Mouse (Mus musculus) myocyte (in vitro differentiated cells): ENCODE measurements around the gene Ppp2r2c. TPM values are rescaled to one million over a fixed set of nuclear protein-coding genes. Genes with fewer than 3 reads are reported as not detected.

Experiments
- H3K27me3 ChIP-seq: one replicate; pipeline ENCODE4 v1.6.1; 2011; ENCODE audit not compliant: control insufficient read depth, insufficient read depth, insufficient read length
- H3K36me3 ChIP-seq: one replicate; pipeline ENCODE4 v1.6.1; 2011; ENCODE audit not compliant: control insufficient read depth, insufficient read depth
- H3K4me2 ChIP-seq: one replicate; pipeline ENCODE4 v1.6.1; 2011; ENCODE audit warnings: low read depth, control low read depth
- H3K4me3 ChIP-seq: one replicate; pipeline ENCODE4 v1.5.1; 2011; ENCODE audit warnings: mild to moderate bottlenecking, control low read depth, moderate library complexity
- H3K79me2 ChIP-seq: one replicate; pipeline ENCODE4 v1.6.1; 2011; ENCODE audit not compliant: control insufficient read depth, insufficient read depth
- H3ac ChIP-seq: one replicate; pipeline ENCODE4 v1.6.1; 2011; ENCODE audit not compliant: control insufficient read depth, insufficient read length
- CEBPB ChIP-seq: IDR thresholded peaks from 2 replicates; pipeline ENCODE4 v1.6.1; 2011; ENCODE audit warnings: mild to moderate bottlenecking, moderate library complexity; ENCODE audit not compliant: poor library complexity, insufficient read depth, severe bottlenecking
- E2F4 ChIP-seq: IDR thresholded peaks from one replicate; pipeline ENCODE4 v1.6.1; 2011; ENCODE audit warnings: mild to moderate bottlenecking, control low read depth, moderate library complexity; ENCODE audit not compliant: insufficient read depth
- MAX ChIP-seq: IDR thresholded peaks from one replicate; pipeline ENCODE4 v1.6.1; 2011; ENCODE audit warnings: low read depth, mild to moderate bottlenecking, control low read depth
- MYOD1 ChIP-seq, 3 experiments: IDR thresholded peaks; one replicate each; pipeline ENCODE4 v1.6.1; 2011; ENCODE audit warnings: control low read depth in 2 of 3, low read depth in 2 of 3, mild to moderate bottlenecking in 2 of 3, moderate library complexity in 1 of 3; ENCODE audit not compliant: insufficient read length in 2 of 3, control insufficient read depth in 1 of 3
- MYOG ChIP-seq, 3 experiments: IDR thresholded peaks; one replicate each; pipeline ENCODE4 v1.6.1; 2011; ENCODE audit warnings: control low read depth in 2 of 3, low read depth in 2 of 3, mild to moderate bottlenecking in 2 of 3; ENCODE audit not compliant: insufficient read length in 2 of 3, control insufficient read depth in 1 of 3, insufficient read depth in 1 of 3
- POLR2A ChIP-seq: IDR thresholded peaks from one replicate; pipeline ENCODE4 v1.6.1; 2011; ENCODE audit warnings: low read depth, mild to moderate bottlenecking, control low read depth, moderate library complexity; ENCODE audit not compliant: insufficient read length
- POLR2AphosphoS2 ChIP-seq: IDR thresholded peaks from one replicate; pipeline ENCODE4 v1.6.1; 2011; ENCODE audit warnings: low read depth, control low read depth; ENCODE audit not compliant: insufficient read length
- REST ChIP-seq: IDR thresholded peaks from one replicate; pipeline ENCODE4 v1.6.1; 2011; ENCODE audit warnings: mild to moderate bottlenecking, control low read depth, moderate library complexity; ENCODE audit not compliant: insufficient read depth, insufficient read length
- SRF ChIP-seq: IDR thresholded peaks from one replicate; pipeline ENCODE4 v1.6.1; 2011; ENCODE audit warnings: low read depth; ENCODE audit not compliant: control insufficient read depth, insufficient read length
- TCF12 ChIP-seq: IDR thresholded peaks from one replicate; pipeline ENCODE4 v1.6.1; 2011; ENCODE audit warnings: mild to moderate bottlenecking, control low read depth; ENCODE audit not compliant: poor library complexity, insufficient read depth, severe bottlenecking
- TCF3 ChIP-seq: IDR thresholded peaks from one replicate; pipeline ENCODE4 v1.6.1; 2011; ENCODE audit warnings: low read depth, control low read depth; ENCODE audit not compliant: insufficient read length
- USF1 ChIP-seq: IDR thresholded peaks from one replicate; pipeline ENCODE4 v1.6.1; 2011; ENCODE audit warnings: low read depth, mild to moderate bottlenecking, control low read depth, moderate library complexity
- polyA plus RNA-seq: library from polyadenylated mRNA; unstranded; fragments of >200 nt; fragmentation: generic; extraction: Trizol; gene quantifications from one replicate; pipeline ENCODE4 v1.2.1, GENCODE M21; 2012; ENCODE audit warnings: missing spikeins

Ppp2r2c gene
- polyA plus RNA-seq, 1 experiment, result 0.01 TPM

GRCm38 (mm10) chr5:36888501-36888900 is 20.2 kb downstream of the Ppp2r2c start:
- no peak overlapping the region for H3K4me3 ChIP-seq
- H3K27me3 ChIP-seq, result peaks cover 69% of the 10 kb centered on the region
- H3ac ChIP-seq, result no peak overlapping the region
- no peak for TF ChIP-seq CEBPB
- no peak for TF ChIP-seq MYOG (IDR thresholded peaks at IDR 0.05; ENCODE audit: control insufficient read depth in 1 of 3, insufficient read depth in 1 of 3, insufficient read length in 2 of 3, low read depth in 2 of 3)
- no peak for TF ChIP-seq SRF
- no peak for TF ChIP-seq E2F4
- no peak for TF ChIP-seq POLR2A
- TF ChIP-seq MAX, result no peak
- no peak for TF ChIP-seq REST
- no peak for TF ChIP-seq POLR2AphosphoS2
- TF ChIP-seq USF1, result no peak
- TF ChIP-seq TCF3, result no peak
- no peak for TF ChIP-seq MYOD1 (IDR thresholded peaks at IDR 0.05; ENCODE audit: control insufficient read depth in 1 of 3, insufficient read length in 2 of 3, low read depth in 2 of 3)
- no peak for TF ChIP-seq TCF12
- H3K4me2 ChIP-seq, result no peak overlapping the region
- H3K79me2 ChIP-seq, result no peaks in the 10 kb centered on the region
- no peaks in the 10 kb centered on the region for H3K36me3 ChIP-seq

- Histone ChIP-seq H3K4me3 (no peak overlapping the region), H3K79me2 (no peaks in the 10 kb centered on the region), H3K27me3 (peaks cover 67% of the 10 kb centered on the region), H3ac (no peak overlapping the region), H3K36me3 (no peaks in the 10 kb centered on the region), H3K4me2 (no peak overlapping the region)
- TF ChIP-seq USF1 (no peak), MAX (no peak), CEBPB (no peak), E2F4 (no peak), REST (no peak), POLR2AphosphoS2 (no peak), MYOD1 (IDR thresholded peaks at IDR 0.05; ENCODE audit: control insufficient read depth in 1 of 3, insufficient read length in 2 of 3, low read depth in 2 of 3) (no peak), POLR2A (no peak), TCF3 (no peak), TCF12 (no peak), MYOG (IDR thresholded peaks at IDR 0.05; ENCODE audit: control insufficient read depth in 1 of 3, insufficient read depth in 1 of 3, insufficient read length in 2 of 3, low read depth in 2 of 3) (no peak), SRF (no peak)
These were observed 20.6 kb downstream of the Ppp2r2c start for GRCm38 (mm10) chr5:36888911-36889310.

- Histone ChIP-seq H3ac (no peak overlapping the region), H3K79me2 (no peaks in the 10 kb centered on the region), H3K27me3 (peaks cover 63% of the 10 kb centered on the region), H3K4me3 (no peak overlapping the region), H3K4me2 (no peak overlapping the region), H3K36me3 (no peaks in the 10 kb centered on the region)
- TF ChIP-seq MYOD1 (IDR thresholded peaks at IDR 0.05; ENCODE audit: control insufficient read depth in 1 of 3, insufficient read length in 2 of 3, low read depth in 2 of 3) (no peak), POLR2A (no peak), MYOG (IDR thresholded peaks at IDR 0.05; ENCODE audit: control insufficient read depth in 1 of 3, insufficient read depth in 1 of 3, insufficient read length in 2 of 3, low read depth in 2 of 3) (no peak), E2F4 (no peak), USF1 (no peak), MAX (no peak), TCF3 (no peak), POLR2AphosphoS2 (no peak), CEBPB (no peak)
These were observed 21.1 kb downstream of the Ppp2r2c start for GRCm38 (mm10) chr5:36889380-36889886.

- no peak overlapping the region for H3ac ChIP-seq
- H3K36me3 ChIP-seq, result no peaks in the 10 kb centered on the region
- no peak overlapping the region for H3K4me3 ChIP-seq
- H3K27me3 ChIP-seq, result peaks cover 56% of the 10 kb centered on the region
- no peaks in the 10 kb centered on the region for H3K79me2 ChIP-seq
- H3K4me2 ChIP-seq, result no peak overlapping the region
- TF ChIP-seq USF1 (no peak), MAX (no peak), MYOD1 (IDR thresholded peaks at IDR 0.05; ENCODE audit: control insufficient read depth in 1 of 3, insufficient read length in 2 of 3, low read depth in 2 of 3) (no peak), TCF12 (no peak), SRF (no peak), E2F4 (no peak), REST (no peak), MYOG (IDR thresholded peaks at IDR 0.05; ENCODE audit: control insufficient read depth in 1 of 3, insufficient read depth in 1 of 3, insufficient read length in 2 of 3, low read depth in 2 of 3) (no peak), TCF3 (no peak), POLR2AphosphoS2 (no peak), POLR2A (no peak), CEBPB (no peak)
These were observed 22.5 kb downstream of the Ppp2r2c start for GRCm38 (mm10) chr5:36890794-36891193.
